Mouse (Mus musculus) T-helper 17 cell (primary cell): ENCODE results near the gene Arhgap1.

Experiments used
- in situ Hi-C, 2 experiments: fragments of 300-600 bp; cut with MboI, MseI; formaldehyde crosslinking; loops; 1 replicate in 1 of 2; 2 replicates in 1 of 2; pipeline ENCODE4 v1.15.1; 2025; ENCODE audit warnings: high pct_unique_total_duplicates in 2 of 2

Gene Arhgap1

DNA sequence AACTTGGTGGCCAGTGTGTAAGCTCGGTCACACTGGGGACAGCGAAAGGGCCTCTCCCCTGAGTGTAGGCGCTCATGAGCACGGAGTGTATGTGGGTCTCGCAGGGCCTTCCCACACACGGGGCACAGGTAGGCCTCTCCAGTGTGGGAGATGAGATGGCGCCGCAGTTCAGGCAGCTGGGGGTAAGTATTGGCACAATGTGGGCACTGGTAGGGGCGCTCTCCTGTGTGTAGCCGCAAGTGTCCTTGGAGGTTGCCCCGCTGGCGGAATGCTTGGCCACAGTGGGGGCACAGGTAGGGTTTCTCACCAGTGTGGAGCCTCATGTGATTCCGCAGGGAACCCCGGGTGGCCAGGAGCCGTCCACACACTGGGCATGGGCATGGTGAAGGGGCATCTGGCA, 4.3 kb upstream of the Arhgap1 start:
- in situ Hi-C loops = loop anchor here in 1 of 2 experiments (5.0 to 25.0 kb wide), 2 partner anchors 38 to 358 kb away; no protein-coding TSS in a partner anchor

DNA sequence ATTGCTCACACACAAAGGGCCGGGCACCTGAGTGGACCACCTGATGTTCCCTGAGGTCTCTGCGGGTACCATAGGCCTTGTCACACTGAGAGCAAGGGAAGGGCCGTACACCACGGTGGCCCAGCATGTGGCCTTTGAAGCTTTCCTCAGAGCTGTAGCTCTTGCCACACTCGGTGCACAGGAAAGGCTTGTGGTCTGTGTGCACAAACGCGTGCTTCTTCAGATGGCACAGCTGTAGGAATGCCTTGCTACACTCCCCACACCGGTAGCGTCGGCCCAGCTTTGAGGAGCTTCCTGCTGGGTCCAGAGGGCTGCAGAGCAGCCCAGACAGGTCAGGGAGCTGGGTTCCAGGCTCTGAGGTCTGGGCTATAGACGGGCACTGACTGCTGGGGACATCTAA, 3.8 kb upstream of the Arhgap1 start:
- in situ Hi-C loops = loop anchor here in 1 of 2 experiments (5.0 to 25.0 kb wide), 2 partner anchors 39 to 359 kb away; no protein-coding TSS in a partner anchor

DNA sequence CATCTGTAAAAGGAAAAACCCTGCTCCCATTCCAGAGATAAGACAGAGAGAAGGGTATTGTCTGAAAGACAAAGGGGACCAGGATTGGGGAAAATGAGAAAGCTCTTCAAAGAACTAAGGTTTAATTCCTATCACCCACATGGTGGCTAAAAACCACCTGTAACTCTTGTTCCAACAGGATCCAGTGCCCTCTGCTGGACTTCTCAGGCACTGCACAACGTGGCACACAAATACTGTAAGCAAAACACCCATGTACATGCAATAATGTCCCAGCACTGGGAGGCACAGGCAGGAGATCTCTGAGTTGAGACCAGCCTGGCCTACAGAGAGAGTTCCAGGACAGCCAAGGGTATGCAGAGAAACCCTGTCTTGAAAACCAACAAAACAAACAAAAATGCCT, 2.9 kb upstream of the Arhgap1 start:
- in situ Hi-C loops = loop anchor here in 1 of 2 experiments (5.0 to 25.0 kb wide), 2 partner anchors 39 to 359 kb away; no protein-coding TSS in a partner anchor

DNA sequence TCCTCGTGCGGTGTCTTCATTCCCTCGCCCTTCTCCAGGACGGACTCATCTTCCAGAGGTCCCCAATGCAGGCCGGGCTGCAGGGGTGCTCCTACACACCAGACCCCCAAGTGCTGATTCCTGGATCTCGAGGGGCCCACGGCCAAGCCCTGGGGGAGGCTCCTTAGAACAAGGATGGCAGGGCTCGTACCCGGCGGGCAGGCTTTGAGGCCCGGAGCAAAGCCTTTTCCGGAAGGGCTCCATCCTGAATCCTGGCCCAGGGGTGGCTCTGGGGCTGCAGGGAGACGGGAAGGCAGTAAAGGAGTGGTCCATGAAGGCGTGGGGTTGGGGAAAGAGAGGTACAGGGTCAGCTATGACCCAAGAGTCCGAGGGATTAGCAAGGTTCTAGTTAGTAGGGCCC, 508 bp upstream of the Arhgap1 start:
- in situ Hi-C loops = loop anchor here in 1 of 2 experiments (5.0 to 25.0 kb wide), 2 partner anchors 42 to 362 kb away; no protein-coding TSS in a partner anchor

DNA sequence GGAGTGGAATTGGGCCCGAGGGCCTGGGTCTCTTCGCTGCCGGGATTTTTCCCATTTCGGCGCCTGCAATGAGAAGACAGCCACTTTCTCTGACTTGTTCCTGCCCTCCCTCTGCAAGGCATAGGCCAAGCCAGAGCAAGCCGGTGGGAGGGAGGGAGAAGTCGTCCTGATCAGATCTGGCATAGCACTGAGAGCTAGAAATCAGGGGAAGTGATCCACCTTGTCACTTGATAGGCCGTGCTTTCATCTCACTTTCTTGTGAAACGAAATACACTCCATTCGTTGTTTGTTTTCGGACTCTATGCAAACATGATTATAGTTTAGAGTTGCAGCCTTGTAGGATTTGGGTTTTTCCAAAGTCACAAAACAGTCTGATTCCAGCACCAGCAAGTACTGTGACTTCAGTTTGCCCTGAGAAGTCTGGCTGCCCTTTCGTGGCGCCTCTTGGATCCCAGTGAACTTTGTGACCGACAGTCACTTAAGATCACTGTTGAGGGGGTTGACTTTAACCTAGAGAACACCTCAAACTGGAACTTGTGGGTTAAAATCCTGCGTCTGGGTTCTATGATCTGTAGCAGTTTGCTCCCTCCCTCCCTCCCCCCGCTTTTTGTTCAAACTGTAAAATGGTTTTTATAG, 818 bp downstream of the Arhgap1 start:
- in situ Hi-C loops = loop anchor here in 1 of 2 experiments (25.0 kb wide), 1 partner anchor 1262 kb away; the partner anchor contains the start of gene Syt13

DNA sequence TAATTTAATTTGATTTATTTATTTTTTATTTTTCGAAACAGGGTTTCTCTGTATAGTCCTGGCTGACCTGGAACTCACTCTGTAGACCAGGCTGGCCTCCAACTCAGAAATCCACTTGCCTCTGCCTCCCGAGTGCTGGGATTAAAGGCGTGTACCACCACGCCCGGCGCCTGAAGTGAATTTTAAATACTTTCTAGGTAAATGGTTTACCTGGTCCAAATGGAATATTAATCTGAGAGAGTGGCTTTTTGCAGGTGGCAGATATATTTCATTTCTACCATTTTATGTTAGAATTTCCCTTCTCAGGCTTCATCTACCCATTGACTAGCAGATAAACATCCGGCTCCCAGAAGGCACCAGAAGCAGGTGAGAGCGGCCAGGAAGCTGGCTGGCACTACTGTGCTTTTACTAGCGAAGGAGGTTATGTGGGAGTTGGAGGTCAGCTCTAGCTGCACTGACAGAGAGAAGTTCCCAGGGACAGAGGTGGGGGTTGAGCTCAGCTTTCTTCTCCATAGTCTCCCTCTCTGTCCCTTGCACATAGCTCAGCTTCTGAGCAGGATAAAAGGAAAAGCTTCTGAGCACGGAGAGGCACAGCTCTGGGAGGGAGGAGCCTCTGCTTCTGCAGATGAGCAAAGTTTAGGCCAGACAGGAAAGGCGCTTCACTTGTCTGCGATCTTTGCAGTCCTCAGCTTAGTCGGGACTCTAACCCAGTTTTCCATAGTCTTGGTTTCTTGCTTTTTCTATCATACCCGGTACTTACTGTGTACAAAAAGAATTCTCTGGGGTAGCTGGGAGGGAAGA, 2.0 kb downstream of the Arhgap1 start:
- in situ Hi-C loops = loop anchor here in 1 of 2 experiments (25.0 kb wide), 1 partner anchor 1261 kb away; the partner anchor contains the start of gene Syt13

DNA sequence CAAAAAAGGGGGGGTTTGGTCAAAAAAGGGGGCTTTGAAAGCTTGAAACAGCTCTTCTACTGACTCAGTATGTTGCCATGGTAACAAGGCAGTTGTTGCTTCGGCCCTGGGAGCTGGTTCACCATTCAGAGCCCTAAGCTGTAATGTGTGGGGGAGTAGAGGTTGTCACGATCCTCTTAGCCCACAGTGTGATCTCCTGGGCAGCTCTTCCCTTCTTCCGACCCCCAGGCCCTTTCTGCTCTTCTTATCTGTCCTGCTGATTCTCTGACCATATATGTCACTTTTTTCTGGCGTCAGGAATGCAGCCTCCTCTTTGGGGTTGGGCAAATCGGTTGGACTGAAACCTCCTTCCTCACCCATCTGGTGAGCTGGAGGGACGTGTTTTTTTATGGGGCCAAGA, 3.2 kb downstream of the Arhgap1 start:
- in situ Hi-C loops = loop anchor here in 1 of 2 experiments (25.0 kb wide), 1 partner anchor 1259 kb away; the partner anchor contains the start of gene Syt13

DNA sequence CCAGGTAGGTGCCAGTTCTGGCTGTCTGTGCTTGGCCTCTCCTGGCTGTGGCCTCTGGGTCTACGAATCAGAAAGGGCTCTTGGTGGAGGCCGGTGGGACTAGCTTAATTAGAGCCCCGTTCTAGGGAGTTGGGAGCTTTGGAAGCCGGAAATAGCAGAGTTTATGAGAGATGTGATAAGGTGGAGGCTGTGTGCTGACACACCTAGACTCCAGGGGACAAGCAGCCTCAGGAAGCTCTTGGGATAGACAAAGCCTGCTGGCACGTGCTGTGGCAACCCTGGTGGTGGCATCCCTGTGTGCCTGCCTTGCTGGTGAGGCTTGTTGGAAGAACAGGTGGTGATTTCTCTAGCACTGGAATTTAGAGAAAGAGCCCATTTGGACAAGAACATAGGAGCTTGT, 5.7 kb downstream of the Arhgap1 start:
- in situ Hi-C loops = loop anchor here in 1 of 2 experiments (25.0 kb wide), 1 partner anchor 1257 kb away; the partner anchor contains the start of gene Syt13

DNA sequence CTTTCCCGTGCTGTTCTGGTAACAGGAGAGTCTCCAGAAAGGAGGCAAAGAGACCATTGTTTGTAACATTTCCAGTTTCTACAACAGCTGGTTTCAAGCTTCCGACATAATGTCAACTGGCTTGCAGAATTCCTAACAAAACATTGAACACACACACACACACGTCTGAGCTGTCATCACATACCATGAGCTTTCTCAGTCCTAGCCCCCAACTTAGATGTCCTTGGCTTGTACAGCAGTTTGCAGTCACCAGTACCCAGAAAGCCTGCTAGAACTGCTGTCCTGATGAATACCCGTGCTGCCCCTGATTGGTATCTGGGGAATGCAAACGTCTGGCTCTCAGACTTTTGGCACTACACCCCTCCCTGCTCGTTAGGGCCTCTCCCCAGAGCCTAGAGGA, 6.2 kb downstream of the Arhgap1 start:
- in situ Hi-C loops = loop anchor here in 1 of 2 experiments (25.0 kb wide), 1 partner anchor 1256 kb away; the partner anchor contains the start of gene Syt13

DNA sequence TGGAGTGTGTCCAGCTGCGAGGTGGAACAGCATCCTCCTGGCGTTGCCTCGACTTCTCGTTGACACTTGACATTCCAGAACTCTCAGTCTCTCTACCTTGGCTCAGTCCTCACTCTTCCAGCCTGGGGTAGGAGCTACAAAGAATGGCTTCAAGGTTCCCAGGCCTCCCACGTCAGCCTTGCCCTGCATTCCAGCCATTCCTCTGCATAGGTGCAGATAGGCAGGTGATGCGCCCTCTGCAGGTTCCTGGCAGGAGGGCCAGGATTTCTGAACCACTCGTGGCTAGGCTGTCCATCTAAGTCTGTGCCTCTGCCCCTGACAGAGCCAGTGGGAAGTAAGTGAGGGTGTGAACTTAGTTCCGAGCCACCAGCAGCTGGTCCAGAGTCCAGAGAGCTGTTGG, 7.1 kb downstream of the Arhgap1 start:
- in situ Hi-C loops = loop anchor here in 1 of 2 experiments (25.0 kb wide), 1 partner anchor 1256 kb away; the partner anchor contains the start of gene Syt13

DNA sequence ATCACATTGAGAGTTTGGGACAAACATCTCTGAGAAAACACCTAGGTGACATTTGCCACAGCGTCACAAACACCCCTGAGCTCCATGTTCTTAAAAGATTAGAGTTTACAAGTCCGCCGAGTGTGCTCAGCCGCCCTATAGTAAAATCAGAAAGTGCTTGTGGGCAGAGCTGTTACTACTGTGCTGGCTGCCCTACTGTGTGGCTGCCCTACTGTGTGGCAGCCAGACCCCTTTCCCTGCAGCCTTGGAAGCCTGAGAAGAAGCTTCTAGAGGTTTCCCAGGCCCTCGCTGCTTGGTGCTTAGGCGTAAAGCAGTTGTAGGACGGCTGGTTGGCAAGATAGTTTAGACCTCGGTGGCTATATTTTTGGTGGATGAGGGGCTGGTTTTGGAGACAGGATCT, 10.0 kb downstream of the Arhgap1 start:
- in situ Hi-C loops = loop anchor here in 1 of 2 experiments (25.0 kb wide), 1 partner anchor 1253 kb away; the partner anchor contains the start of gene Syt13

DNA sequence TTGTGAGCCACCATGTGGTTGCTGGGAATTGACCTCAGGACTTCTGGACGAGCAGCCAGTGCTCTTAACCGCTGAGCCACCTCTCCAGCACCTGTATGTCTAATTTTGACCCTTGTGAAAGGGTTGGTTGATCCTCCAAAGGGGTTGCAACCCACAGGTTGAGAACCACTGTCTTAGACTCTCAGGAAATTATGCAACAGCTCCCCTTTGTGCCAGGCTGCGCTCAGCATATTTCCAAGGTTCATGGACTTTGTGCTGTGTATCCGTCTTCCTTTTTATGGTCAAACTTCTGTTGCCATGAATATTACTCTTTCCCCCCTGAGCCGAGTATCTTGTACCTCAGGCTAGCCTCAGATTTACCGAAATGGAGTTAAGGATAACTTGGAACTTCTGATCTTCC, 11.3 kb downstream of the Arhgap1 start:
- in situ Hi-C loops = loop anchor here in 1 of 2 experiments (25.0 kb wide), 1 partner anchor 1251 kb away; the partner anchor contains the start of gene Syt13

DNA sequence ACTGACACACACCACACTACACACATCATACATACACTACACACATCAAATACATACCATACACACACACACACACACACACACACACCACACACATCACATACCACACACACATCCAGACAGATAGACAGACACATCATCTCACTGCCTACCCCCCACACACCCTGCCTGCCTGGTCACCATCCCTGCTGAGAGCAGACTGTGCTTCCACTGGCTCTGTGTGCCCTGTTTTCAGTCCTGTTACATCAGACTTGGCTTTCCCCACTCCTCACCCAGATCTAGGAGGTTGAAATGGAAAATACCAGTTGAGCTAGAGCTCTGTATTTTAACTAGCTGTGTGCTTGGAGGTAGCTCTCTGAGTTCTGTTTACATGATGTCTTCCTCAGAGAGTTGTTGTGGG, 15.1 kb downstream of the Arhgap1 start:
- in situ Hi-C loops = loop anchor here in 1 of 2 experiments (25.0 kb wide), 1 partner anchor 1248 kb away; the partner anchor contains the start of gene Syt13

DNA sequence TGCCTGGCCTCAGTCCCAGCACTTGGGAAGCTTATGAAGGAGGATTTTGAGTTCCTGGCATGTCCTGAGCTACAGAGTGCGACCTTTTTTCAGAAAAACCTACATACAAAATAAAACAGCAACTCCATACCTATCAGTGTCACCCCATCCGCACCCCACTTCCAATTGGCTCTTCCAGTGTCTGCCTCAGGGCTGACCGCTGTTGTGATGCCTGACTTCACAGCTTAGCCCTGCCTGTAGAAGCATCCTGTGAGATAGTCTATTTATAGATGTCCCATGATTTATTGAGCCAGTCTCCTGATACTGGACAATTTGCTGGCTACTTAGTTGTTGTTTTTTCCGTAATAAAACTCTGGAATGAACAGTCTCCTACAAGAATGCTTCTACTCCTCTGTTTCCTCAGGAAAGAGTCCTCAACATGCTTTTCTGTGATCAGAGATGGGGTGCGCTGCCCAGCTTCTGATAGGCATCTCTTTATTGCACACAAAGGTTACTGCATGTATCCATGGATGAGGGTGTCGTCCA, 16.8 kb downstream of the Arhgap1 start:
- in situ Hi-C loops = loop anchor here in 1 of 2 experiments (25.0 kb wide), 1 partner anchor 1246 kb away; the partner anchor contains the start of gene Syt13

DNA sequence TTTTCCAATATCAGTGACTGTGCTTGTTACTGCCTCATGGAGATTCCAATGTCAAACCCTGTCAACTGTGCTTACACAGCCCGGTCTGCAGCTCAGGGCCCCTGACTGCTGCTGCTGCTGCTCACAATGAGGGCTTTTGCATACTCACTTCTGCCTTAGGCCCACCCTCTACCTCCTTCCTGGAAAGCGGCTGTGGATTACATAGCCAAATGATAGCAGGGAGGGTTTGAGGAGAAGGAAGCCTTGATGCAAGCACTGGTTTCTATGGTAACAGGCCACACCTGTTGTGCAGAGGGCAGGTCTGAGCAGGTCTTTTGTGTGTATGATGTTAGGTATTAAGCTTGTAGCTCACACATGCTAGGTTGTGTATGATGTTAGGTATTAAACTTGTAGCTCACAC, 18.1 kb downstream of the Arhgap1 start:
- in situ Hi-C loops = loop anchor here in 1 of 2 experiments (25.0 kb wide), 1 partner anchor 1245 kb away; the partner anchor contains the start of gene Syt13

DNA sequence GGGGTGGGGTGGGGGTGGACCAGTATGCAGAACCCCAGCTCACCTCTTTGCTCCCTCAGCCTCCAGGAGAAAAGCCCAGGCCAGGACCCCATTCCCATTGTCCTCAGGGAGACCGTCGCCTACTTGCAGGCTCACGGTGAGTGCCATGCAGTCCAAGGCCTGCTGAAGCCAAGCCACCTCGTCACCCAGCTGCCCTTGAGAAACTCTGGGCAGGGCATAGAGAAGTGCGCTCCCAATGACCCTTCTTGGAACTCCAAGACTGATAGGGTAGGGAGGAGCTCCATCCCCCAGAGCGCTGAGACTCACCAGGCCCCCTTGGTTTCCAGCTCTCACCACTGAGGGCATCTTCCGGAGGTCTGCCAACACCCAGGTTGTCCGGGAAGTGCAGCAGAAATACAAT, 19.7 kb downstream of the Arhgap1 start:
- in situ Hi-C loops = loop anchor here in 1 of 2 experiments (25.0 kb wide), 1 partner anchor 1243 kb away; the partner anchor contains the start of gene Syt13

DNA sequence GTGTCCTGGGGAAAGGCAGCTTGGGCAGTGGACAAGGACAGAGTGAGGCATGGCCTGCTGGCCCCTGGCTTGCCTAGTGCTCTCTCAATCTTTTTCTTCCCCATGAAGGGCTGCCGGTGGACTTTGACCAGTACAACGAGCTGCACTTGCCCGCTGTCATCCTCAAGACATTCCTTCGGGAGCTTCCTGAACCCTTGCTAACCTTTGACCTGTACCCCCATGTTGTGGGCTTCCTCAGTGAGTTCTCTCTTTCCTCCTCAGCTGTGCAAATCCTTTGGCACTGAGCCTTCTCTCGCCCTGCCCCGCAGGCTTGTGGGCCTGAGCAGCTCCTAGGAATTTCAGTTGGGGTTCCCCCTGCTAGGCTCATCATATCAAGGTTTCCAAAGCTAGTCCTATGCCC, 20.4 kb downstream of the Arhgap1 start:
- in situ Hi-C loops = loop anchor here in 1 of 2 experiments (25.0 kb wide), 1 partner anchor 1242 kb away; the partner anchor contains the start of gene Syt13

DNA sequence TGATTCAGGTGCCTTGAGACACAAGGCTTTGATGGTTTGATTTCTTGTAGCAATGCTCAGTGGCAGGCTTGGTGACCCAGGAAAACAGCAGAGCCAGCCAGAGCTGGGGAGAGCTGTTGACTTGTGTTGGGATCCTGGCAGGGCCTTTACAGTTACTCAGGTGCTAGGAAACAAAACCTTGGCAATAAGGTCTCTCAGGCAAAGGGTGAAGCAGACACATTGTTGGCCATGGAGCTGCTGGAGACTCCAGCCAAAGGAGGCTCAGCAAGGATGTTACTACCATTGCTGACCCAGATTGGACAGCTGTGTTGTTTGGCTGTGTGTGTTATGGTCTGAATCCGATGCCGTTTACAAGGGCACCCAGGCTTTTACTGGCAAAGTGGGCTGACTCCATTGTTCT, 23.9 kb downstream of the Arhgap1 start:
- in situ Hi-C loops = loop anchor here in 1 of 2 experiments (25.0 kb wide), 1 partner anchor 1239 kb away; the partner anchor contains the start of gene Syt13

DNA sequence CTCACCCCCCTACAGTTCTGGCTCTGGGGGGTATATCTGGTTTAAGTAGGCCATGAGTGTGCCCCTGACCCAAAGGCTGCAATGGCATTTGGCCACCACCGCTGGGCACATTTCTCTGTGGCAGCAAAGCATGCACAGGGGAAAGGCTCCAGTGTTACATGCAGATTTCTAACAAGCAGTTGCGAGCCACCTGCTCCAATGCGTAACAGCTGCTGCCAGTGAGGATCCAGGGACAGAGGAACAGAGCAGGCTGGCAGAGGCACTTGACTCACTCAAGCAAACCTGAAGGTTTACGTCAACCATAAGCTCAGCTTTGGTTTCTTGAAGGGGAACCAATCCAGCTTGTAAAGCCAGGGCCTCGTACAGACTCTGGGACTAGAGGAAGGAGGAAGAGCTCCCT, 25.2 kb downstream of the Arhgap1 start:
- in situ Hi-C loops = loop anchor here in 1 of 2 experiments (25.0 kb wide), 1 partner anchor 1237 kb away; the partner anchor contains the start of gene Syt13

DNA sequence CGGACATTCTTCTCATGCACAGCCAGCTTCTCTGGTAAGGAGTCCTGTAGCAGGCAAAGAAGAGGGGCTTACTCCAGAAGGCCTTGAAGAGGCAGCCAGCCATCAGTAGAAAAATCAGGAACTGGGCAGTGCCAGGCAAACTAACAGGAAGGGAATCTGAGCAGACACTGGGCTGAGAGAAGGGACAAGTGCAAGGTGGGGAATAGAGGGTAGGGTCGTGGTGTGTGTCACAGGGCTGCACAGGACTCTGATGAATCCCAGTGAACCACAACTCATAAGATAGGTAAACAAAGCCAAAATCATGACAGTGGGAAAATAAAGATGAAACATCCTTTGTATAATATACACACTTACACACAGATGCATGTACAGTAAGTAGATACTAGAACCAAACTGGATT, 26.8 kb downstream of the Arhgap1 start:
- in situ Hi-C loops = no loop called here

DNA sequence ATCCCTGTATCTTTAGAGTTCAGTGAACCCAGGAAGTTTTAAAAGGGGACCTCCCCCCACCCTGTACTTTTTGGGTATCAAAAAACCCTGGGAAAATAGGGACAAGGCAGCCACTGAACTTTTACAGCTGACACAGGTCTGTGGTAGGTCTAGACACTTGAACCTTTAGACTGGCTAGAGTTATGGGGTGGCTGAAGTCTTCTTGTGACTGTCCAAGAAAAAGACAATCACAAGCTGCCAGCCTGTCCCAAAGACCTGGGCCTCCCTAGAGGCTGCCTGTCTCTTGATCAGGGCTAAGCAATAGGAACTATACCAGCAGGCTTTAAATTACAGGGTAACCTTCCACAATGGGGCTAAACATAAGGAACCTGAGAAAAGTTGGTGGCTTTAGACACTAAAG, 27.3 kb downstream of the Arhgap1 start:
- in situ Hi-C loops = no loop called here
